Mouse (Mus musculus) monocyte, adult 5-6 weeks (primary cell): ENCODE measurements around the gene Tfpt. TPM values are rescaled to one million over a fixed set of nuclear protein-coding genes. Genes with fewer than 3 reads are reported as not detected.
"Not testable (repeated sequence)": the region's sequence is repeated elsewhere in the genome, so short reads cannot be mapped to it uniquely, and the experiment has no call there.

ENCODE experiments used
- ATAC-seq: fragments of 153-309, 156-312 bp; replicated peaks from 2 replicates; pipeline ENCODE4 v1.8.0; 2017; ENCODE audit warnings: mild to moderate bottlenecking; ENCODE audit not compliant: low TSS enrichment, insufficient number of reproducible peaks, severe bottlenecking, poor library complexity, low FRiP score
- total RNA-seq: library from RNA; stranded (forward); fragments of 200-1000, 200-491, 200-594 nt; gene quantifications from 3 replicates; pipeline ENCODE4 v1.2.3, GENCODE M21; 2017

Tfpt gene
- total RNA-seq, 1 experiment from 2014 or later, result 20.6 TPM

- no peak for ATAC-seq
Measured at GRCm38 (mm10) chr7:3586255-3586654, 43.5 kb downstream of the Tfpt start.

- no peak for ATAC-seq
Measured at GRCm38 (mm10) chr7:3585763-3586162, 44.0 kb downstream of the Tfpt start.

DNA sequence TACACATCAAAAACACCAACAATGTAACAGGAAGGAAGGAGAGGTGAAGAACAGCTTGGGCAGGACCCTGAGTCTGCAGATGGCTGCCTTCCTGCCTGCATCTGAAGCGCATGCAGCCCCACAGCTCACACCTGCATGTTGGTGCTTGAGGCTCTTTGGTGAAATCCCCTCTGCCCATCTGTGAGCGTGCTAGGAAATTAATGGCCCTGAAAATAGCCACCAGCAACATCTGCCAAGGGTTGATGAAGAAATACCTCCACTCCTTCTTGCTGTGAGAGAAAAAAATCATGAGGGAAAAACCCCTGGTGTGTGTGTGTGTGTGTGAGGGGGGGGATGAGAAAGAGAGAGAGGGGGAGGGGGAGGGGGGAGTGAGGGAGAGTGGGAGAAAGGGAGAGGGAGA is 49.7 kb downstream of the Tfpt start:
- ATAC-seq, result no peak

DNA sequence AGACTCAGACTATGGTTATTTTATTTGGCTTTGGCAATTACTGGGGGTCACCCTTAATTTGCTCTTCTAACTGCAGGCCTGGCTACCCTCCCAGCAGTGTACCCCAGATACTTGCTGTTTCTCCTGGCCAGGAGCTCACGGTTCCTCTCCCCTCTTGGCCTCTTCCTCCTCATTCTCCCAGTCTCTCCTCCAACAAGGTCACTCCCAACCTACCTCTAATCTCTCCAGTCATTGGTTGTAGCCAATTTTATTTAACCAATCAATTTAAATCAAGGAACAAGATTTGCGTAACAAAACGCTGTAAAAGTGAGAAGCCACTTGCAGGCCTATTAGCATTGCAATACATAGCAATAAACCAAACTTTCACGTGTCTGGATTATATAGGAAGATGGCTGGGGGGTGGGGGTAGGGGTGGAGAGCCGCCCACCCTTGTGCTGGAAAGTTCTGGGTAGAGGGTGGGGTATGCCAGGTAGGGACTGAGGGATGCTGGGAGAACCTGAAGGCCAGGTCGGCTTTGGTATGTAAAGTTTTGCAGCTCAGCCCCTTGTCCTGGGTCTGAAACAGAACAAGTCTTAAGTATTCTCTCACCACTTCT is 50.7 kb downstream of the Tfpt start:
- ATAC-seq, result no peak

DNA sequence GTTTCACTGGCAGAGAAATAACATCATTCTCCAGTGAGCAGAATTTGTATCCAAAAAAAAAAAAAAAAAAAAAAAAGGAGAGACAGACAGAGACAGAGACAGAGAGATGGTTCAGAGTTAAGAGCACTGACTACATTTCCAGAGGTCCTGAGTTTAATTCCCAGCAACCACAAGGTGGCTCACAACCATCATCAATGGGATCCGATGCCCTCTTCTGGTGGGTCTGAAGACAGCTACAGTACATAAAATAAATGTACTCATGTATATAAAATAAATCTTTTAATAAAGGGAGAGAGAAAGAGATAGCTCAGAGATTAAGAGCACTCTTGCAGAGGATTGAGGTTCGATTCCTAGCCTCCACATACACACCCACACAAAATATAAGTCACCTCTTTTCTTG is 51.5 kb downstream of the Tfpt start:
- ATAC-seq, result no peak

DNA sequence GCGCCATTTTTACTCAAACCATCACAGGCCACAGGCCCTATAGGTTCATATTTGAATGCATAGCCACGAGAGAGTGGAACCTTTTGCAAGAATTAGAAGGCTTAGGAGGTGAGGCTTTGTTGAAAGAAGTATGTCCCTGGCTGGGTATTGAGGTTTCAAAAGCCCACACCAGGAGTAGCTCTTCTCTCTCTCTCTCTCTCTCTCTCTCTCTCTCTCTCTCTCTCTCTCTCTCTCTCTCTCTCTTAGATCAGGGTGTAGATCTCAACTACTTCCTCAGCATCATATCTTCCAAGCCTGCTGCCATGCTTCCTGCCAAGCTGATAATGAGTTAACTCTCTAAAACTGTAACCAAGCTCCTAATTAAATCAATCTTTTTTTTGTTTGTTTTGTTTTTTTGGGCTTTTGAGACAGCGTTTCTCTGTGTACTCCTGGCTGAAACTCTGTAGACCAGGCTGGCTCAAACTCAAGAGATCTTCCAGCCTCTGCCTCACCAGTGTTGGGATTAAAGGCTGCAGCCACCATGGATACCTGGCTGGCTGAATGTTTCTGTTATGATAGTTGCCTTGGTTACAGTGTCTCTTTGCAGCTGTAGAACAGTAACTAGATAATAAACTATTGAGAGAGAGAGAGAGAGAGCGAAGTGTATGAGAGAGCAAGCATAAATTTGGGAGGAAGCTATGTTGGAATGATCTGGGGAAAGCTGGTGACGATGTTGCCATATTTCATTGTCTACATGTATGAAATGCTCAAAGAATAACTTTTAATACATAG is 53.2 kb downstream of the Tfpt start:
- no peak for ATAC-seq

GRCm38 (mm10) chr7:3574216-3574615 is 55.5 kb downstream of the Tfpt start:
- ATAC-seq, result no peak

DNA sequence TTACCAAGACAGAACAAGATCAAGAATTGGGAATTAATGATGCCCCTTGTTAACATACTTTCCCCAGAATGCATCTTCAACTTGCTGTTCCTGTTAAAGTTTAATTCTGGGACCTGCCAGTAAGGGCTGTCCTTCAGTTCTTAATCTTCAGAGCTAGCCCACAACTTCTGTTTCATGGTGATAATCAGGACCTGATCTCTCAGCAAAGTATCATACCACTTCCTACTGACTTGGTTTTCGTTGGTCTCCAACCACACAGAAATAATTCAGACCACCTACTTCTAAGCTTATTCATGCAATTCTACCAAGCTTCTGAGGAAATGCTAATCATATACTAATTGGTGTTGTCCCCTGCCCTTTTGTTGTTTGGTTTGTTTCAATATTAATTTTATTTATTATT is 57.9 kb downstream of the Tfpt start:
- no peak for ATAC-seq

DNA sequence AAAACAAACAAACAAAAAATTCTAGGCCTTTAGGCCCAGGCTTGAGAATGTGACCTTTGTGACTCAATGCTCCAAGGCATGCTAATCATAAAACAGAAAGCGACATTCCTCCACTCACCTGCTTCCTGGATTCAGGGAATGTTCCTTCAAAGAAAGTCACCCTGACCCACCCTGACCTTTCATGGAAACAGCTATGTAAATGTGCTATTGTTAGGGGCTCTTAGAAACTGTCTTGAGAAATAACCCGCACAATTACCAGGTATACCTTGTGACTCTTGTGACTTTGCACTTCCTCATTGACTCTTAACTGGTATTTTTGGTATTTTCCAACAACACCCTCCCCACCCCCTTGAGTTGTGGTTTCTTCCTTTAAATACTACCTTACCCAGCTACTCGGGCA is 59.1 kb downstream of the Tfpt start:
- not testable (repeated sequence) for ATAC-seq

Other genes starting within 250 kb of the Tfpt start
- not detected in 3 replicates for gene Cacng8, start 239.2 kb downstream of the Tfpt start, total RNA-seq
- gene Cacng6, start 205.7 kb downstream of the Tfpt start, total RNA-seq, result not detected in 3 replicates
- gene Tarm1, start 127.3 kb downstream of the Tfpt start, total RNA-seq, result 1.3 to 1.9 TPM in 2 of 3 replicates, not detected in the other
- not detected in 3 replicates for gene Oscar, start 13.8 kb downstream of the Tfpt start, total RNA-seq
- 163 to 226 TPM (median 220 TPM) in 3 replicates for gene Ndufa3, start 12.6 kb downstream of the Tfpt start, total RNA-seq
- gene Prpf31, start 56 bp upstream of the Tfpt start, total RNA-seq, result 50.9 to 63.8 TPM (median 57.8 TPM) in 3 replicates
- gene Cnot3, start 15.3 kb upstream of the Tfpt start, total RNA-seq, result 19.8 to 52.4 TPM (median 24.8 TPM) in 3 replicates
- gene Leng1, start 35.9 kb upstream of the Tfpt start, total RNA-seq, result 6.4 to 10.3 TPM (median 6.6 TPM) in 3 replicates
- 1.5 to 7.6 TPM (median 2.0 TPM) in 3 replicates for gene Tmc4, start 47.6 kb upstream of the Tfpt start, total RNA-seq
- gene Tsen34, start 62.9 kb upstream of the Tfpt start, total RNA-seq, result 17.0 to 28.1 TPM (median 19.7 TPM) in 3 replicates
- 26.7 to 36.8 TPM (median 36.4 TPM) in 3 replicates for gene Mboat7, start 63.6 kb upstream of the Tfpt start, total RNA-seq
- gene Rps9, start 74.1 kb upstream of the Tfpt start, total RNA-seq, result 1,184 to 2,050 TPM (median 1,737 TPM) in 3 replicates
- 111 to 159 TPM (median 138 TPM) in 3 replicates for gene Pirb, start 90.5 kb upstream of the Tfpt start, total RNA-seq
- 3.1 to 10.7 TPM (median 9.4 TPM) in 3 replicates for gene Gm15448, start 195.8 kb upstream of the Tfpt start, total RNA-seq
- gene Pira2, start 215.1 kb upstream of the Tfpt start, total RNA-seq, result 4.7 to 22.8 TPM (median 10.7 TPM) in 3 replicates